Mouse (Mus musculus): Measurements from ENCODE around the gene Snapc3.
A peak's percentile ranks its signal among the peaks of the same experiment; 100 is the strongest.
"Not testable (repeated sequence)": the region's sequence is repeated elsewhere in the genome, so short reads cannot be mapped to it uniquely, and the experiment has no call there.

The Snapc3 gene

DNA sequence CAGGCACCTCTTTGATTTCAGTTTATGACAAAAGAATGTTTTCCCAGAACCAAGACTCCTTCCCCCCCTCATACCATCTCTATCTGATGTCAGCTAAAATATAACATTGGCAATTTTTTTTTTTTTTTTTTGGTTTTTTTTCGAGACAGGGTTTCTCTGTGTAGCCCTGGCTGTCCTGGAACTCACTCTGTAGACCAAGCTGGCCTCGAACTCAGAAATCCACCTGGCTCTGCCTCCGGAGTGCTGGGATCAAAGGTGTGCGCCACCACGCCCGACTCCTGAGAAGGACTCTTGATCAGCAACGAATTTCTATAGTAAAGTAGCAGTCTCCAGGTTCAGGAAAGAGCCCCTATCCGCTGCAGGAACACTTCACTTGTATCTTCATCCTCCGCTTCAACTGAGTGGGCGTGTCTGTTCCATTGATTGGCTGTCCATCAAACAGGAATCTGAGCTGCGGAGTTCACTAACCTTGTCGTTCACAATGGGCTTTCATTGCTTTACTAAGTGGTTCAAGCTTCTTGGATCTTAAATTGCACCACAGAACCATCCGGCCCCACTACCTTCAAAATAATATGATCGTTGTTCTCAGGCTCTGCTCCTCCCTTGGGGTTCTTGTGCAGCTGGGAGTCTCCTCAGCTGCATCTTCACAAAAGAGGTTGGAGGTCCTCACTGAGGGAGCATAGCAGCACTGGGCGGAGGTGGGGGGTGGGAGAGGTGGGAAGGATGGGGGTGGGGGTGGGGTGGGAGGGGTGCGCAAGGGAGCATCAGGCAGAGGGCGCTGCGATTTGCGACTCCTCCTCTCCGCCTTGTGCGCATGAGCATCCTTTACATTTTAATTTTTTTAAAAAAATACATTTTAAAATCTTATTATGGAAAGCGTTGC, 82.9 kb downstream of the Snapc3 start:
- peak in 1 of 2 experiments; percentile 43 for DNase-seq (ENCODE audit: low spot score in 2 of 2)

DNA sequence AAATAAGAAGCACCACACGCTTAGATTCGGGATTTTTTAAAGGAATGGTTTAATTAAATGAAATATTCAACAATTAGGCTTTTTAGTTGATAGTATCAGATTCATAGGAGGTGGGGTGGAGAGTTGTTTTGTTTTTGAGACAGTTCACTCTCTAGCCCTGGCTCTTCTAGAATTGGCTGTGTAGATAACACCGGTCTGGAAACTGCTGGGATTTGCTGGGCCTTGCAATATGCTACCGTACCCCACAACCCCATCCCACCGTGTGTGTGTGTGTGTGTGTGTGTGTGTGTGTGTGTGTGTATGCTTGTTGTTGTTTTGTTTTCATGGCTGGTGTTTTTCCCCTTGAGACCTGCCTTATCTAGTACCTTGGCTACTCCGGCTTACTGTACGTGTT, 83.5 kb downstream of the Snapc3 start:
- no peak for DNase-seq (ENCODE audit: low spot score in 2 of 2)

DNA sequence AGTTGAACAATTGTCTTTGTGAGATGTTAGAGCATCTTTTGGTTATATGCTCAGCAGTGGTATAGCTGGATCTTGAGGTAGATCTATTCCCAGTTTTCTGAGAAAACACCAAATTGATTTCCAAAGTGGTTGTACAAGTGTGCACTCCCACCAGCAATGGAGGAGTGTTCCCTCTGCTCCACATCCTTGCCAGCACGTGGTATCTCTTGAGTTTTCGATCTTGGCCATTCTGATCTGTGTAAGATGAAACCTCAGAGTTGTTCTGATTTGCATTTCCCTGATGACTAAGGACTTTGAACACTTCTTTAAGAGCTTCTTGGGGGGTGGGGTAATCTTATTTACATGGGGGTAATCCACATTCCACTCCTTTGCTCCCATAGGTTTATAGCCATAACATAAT, 92.1 kb downstream of the Snapc3 start:
- no peak for DNase-seq (ENCODE audit: low spot score in 2 of 2)

DNA sequence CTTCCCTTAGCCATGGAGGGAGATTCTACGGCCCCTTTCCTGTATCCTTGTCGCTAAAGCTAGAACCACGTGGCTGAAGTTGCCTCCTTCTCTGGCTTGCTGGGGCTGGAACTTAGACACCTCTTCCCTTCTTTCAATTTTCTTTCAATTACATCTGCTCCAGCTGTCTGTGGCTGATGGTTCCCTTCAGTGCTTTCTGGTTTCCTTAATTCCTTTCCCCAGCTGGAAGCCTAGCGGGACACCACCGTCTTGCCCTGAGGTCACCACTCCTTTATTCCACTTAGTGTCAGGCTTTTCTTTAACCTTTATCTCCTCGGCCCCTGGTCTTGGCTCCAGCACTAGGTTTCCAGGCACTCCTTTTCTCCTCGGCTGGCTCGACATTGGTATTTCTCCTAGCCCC, 93.6 kb downstream of the Snapc3 start:
- no peak for DNase-seq (ENCODE audit: low spot score in 2 of 2)

DNA sequence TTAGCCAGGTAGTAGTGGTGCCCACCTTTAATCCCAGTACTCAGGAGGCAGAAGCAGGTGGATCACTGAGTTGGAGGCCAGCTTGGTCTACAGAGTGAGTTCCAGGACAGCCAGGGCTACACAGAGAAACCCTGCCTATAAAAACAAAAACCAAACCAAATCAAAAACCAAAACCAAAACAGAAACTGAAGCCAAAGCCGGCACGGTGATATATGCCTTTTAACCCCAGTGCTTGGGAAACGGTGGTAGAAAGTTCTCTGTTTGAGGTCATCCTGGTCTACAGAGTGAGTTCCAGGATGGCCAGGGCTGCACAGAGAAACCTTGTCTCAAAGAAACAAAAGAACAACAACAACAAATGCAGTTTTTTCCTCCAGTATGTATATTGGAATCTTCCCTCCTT, 94.7 kb downstream of the Snapc3 start:
- DNase-seq (ENCODE audit: low spot score in 2 of 2) = no peak

DNA sequence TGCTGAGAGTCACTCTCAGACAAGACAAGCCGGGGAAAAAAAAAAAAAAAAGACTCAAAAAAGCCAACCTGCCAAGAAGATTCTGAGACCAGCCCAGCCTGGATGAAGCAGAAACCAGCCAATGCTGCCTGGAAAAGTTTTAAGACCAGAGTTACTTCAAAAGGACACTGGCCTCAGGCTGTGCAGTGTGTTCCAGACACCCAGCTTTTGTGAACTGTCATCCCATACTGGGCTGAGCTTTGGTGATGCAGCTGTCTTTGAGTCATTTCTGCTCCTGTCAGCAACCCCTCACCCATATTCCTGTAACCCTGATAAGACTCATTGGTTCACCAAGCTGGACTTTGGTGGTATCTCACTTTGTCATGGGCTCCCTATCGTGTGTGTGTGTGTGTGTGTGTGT, 95.1 kb downstream of the Snapc3 start:
- no peak for DNase-seq (ENCODE audit: low spot score in 2 of 2)

DNA sequence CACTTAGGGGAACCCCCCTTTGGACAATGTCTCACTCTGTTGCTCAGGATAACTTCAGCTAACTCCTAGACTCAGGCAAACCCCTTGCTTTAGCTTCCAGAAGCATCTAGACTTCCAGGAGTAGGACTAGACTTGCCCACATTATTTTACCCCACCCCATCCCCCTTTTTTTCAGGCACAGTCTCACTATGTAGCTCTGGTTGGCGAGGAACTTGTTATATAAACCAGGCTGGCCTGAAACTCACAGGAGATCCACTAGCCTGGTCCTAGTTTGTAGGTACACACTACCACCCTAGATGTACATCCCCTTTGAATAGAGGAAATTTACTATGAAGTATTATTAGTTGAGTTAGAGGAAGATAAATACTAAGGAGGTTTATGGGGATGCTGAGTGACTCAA, 96.7 kb downstream of the Snapc3 start:
- DNase-seq (ENCODE audit: low spot score in 2 of 2) = no peak

DNA sequence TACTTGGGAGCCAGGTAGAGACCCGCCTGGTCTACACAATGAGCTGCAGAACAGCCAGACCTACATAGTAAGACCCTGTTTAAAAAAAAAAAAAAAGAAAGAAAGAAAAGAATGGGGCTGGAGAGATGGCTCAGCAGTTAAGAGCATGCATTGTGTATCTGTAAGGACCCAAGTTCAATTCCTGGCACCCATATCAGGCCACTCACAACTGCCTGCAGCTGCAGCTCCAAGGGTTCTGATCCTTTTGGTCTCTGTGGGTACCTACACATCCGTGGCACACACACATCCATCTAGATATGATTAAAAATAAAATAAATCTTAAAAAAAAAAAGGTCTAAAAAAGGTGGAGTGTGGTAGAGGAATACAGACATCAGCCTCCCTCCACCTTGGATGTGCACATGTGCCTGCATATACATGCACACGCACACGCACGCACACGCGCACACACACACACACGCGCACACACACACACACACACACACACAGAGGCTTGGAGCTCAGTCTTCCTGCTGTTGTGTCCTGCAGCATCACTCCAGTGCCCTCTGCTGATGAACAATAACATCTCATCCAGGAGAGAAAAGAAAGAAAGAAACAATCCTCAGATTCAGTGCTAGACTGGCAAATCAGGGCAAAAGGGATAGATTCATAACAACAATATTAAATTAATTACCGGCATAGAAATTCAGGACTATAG, 97.6 kb downstream of the Snapc3 start:
- DNase-seq (ENCODE audit: low spot score in 2 of 2) = peak in 1 of 2 experiments; percentile 19

DNA sequence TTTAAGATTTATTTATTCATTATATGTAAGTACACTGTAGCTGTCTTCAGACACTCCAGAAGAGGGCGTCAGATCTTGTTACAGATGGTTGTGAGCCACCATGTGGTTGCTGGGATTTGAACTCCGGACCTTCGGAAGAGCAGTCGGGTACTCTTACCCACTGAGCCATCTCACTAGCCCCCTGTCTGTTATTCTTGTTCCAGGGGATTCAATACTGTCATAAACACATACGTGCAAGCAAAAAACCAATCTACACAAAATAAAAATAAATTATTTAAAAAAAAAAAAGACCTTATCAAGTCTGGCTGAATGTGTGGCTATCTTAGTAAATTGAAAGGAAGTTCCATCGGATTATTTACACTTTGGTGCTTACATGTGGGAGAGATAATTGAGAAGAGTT, 98.6 kb downstream of the Snapc3 start:
- DNase-seq (ENCODE audit: low spot score in 2 of 2) = not testable (repeated sequence)
